Mouse (Mus musculus) adrenal gland, adult (tissue): ENCODE data around the gene Fndc9.

Experiments used
- DNase-seq, 2 experiments: peaks; one replicate each; pipeline ENCODE4 v3.0.0; 2022 to 2023; ENCODE audit warnings: low spot score in 1 of 2; ENCODE audit not compliant: inconsistent age in 2 of 2

The Fndc9 gene

GRCm38 (mm10) chr11:46232803-46233202, 2.5 kb upstream of the Fndc9 start:
- DNase-seq = no peak

- DNase-seq = no peak
These were observed 1.4 kb upstream of the Fndc9 start for GRCm38 (mm10) chr11:46233966-46234365.

GRCm38 (mm10) chr11:46236976-46237375, 1.6 kb downstream of the Fndc9 start:
- DNase-seq = peak; percentile 62 to 87

- DNase-seq = no peak
These were observed 5.9 kb downstream of the Fndc9 start for GRCm38 (mm10) chr11:46241150-46241673.

- DNase-seq = no peak
These were observed 6.7 kb downstream of the Fndc9 start for GRCm38 (mm10) chr11:46241985-46242384.

GRCm38 (mm10) chr11:46244731-46245604, 9.6 kb downstream of the Fndc9 start:
- DNase-seq = peak; percentile 59 to 72

- DNase-seq = peak; percentile 43 to 67
These were observed 10.6 kb downstream of the Fndc9 start for GRCm38 (mm10) chr11:46245926-46246325.

GRCm38 (mm10) chr11:46246393-46246792, 11.1 kb downstream of the Fndc9 start:
- DNase-seq = no peak

- DNase-seq = no peak
These were observed 13.0 kb downstream of the Fndc9 start for GRCm38 (mm10) chr11:46248352-46248751.

- peak; percentile 58 to 88 for DNase-seq
These were observed 16.7 kb downstream of the Fndc9 start for GRCm38 (mm10) chr11:46251994-46252393.

GRCm38 (mm10) chr11:46255291-46255690, 20.0 kb downstream of the Fndc9 start:
- DNase-seq = no peak

GRCm38 (mm10) chr11:46258207-46258606, 22.9 kb downstream of the Fndc9 start:
- DNase-seq = peak in 1 of 2 experiments; percentile 68

- DNase-seq = no peak
These were observed 23.4 kb downstream of the Fndc9 start for GRCm38 (mm10) chr11:46258749-46259148.

- DNase-seq = peak; percentile 51 to 84
These were observed 27.5 kb downstream of the Fndc9 start for GRCm38 (mm10) chr11:46262854-46263253.

- DNase-seq = no peak
These were observed 28.0 kb downstream of the Fndc9 start for GRCm38 (mm10) chr11:46263291-46263690.

- no peak for DNase-seq
These were observed 29.3 kb downstream of the Fndc9 start for GRCm38 (mm10) chr11:46264584-46264983.

- DNase-seq = no peak
These were observed 29.9 kb downstream of the Fndc9 start for GRCm38 (mm10) chr11:46265031-46265786.

GRCm38 (mm10) chr11:46268991-46269390, 33.7 kb downstream of the Fndc9 start:
- peak; percentile 54 to 85 for DNase-seq

GRCm38 (mm10) chr11:46269391-46269790, 34.1 kb downstream of the Fndc9 start:
- DNase-seq = no peak

- DNase-seq = no peak
These were observed 34.6 kb downstream of the Fndc9 start for GRCm38 (mm10) chr11:46269893-46270292.

GRCm38 (mm10) chr11:46272058-46272681, 36.8 kb downstream of the Fndc9 start:
- DNase-seq = no peak
